Mouse (Mus musculus): ENCODE measurements around the gene Pde11a. TPM values are rescaled to one million over a fixed set of nuclear protein-coding genes. Genes with fewer than 3 reads are reported as not detected.

Gene Pde11a
- total RNA-seq, 1 experiment from 2014 or later = not detected

- ATAC-seq (replicated peaks; ENCODE audit: low read depth, poor library complexity, severe bottlenecking) = peak; percentile 63
These were observed 119.0 kb downstream of the Pde11a start for GRCm38 (mm10) chr2:76219540-76219939.

- no peak for ATAC-seq (replicated peaks; ENCODE audit: low read depth, poor library complexity, severe bottlenecking)
These were observed 122.4 kb downstream of the Pde11a start for GRCm38 (mm10) chr2:76216146-76216545.

GRCm38 (mm10) chr2:76215219-76215618, 123.4 kb downstream of the Pde11a start:
- ATAC-seq (replicated peaks; ENCODE audit: low read depth, poor library complexity, severe bottlenecking) = peak; percentile 42; the same call in 1 of the 2 replicates

GRCm38 (mm10) chr2:76185126-76185525, 153.4 kb downstream of the Pde11a start:
- ATAC-seq (replicated peaks; ENCODE audit: low read depth, poor library complexity, severe bottlenecking) = no peak

- no peak for ATAC-seq (replicated peaks; ENCODE audit: low read depth, poor library complexity, severe bottlenecking)
These were observed 175.8 kb downstream of the Pde11a start for GRCm38 (mm10) chr2:76162822-76163221.

GRCm38 (mm10) chr2:76158973-76159372, 179.6 kb downstream of the Pde11a start:
- ATAC-seq (replicated peaks; ENCODE audit: low read depth, poor library complexity, severe bottlenecking) = no peak

GRCm38 (mm10) chr2:76141136-76141535, 197.4 kb downstream of the Pde11a start:
- no peak for ATAC-seq (replicated peaks; ENCODE audit: low read depth, poor library complexity, severe bottlenecking)

GRCm38 (mm10) chr2:76132983-76133382, 205.6 kb downstream of the Pde11a start:
- no peak for ATAC-seq (replicated peaks; ENCODE audit: low read depth, poor library complexity, severe bottlenecking)

- no peak for ATAC-seq (replicated peaks; ENCODE audit: low read depth, poor library complexity, severe bottlenecking)
These were observed 208.5 kb downstream of the Pde11a start for GRCm38 (mm10) chr2:76129933-76130627.

- 0 out of 2 replicates have a peak, but pooled peaks have one; percentile 39 for ATAC-seq (replicated peaks; ENCODE audit: low read depth, poor library complexity, severe bottlenecking)
These were observed 209.5 kb downstream of the Pde11a start for GRCm38 (mm10) chr2:76129058-76129437.

- ATAC-seq (replicated peaks; ENCODE audit: low read depth, poor library complexity, severe bottlenecking) = 0 out of 2 replicates have a peak, but pooled peaks have one; percentile 33
These were observed 210.2 kb downstream of the Pde11a start for GRCm38 (mm10) chr2:76128105-76129057.

GRCm38 (mm10) chr2:76126651-76127050, 211.9 kb downstream of the Pde11a start:
- no peak for ATAC-seq (replicated peaks; ENCODE audit: low read depth, poor library complexity, severe bottlenecking)

GRCm38 (mm10) chr2:76124821-76125220, 213.8 kb downstream of the Pde11a start:
- ATAC-seq (replicated peaks; ENCODE audit: low read depth, poor library complexity, severe bottlenecking) = no peak

GRCm38 (mm10) chr2:76122167-76122566, 216.4 kb downstream of the Pde11a start:
- ATAC-seq (replicated peaks; ENCODE audit: low read depth, poor library complexity, severe bottlenecking) = peak; percentile 37; the same call in 1 of the 2 replicates

GRCm38 (mm10) chr2:76119848-76120247, 218.7 kb downstream of the Pde11a start:
- ATAC-seq (replicated peaks; ENCODE audit: low read depth, poor library complexity, severe bottlenecking) = no peak

- no peak for ATAC-seq (replicated peaks; ENCODE audit: low read depth, poor library complexity, severe bottlenecking)
These were observed 220.1 kb downstream of the Pde11a start for GRCm38 (mm10) chr2:76118491-76118890.

- no peak for ATAC-seq (replicated peaks; ENCODE audit: low read depth, poor library complexity, severe bottlenecking)
These were observed 221.4 kb downstream of the Pde11a start for GRCm38 (mm10) chr2:76117219-76117618.

GRCm38 (mm10) chr2:76115696-76116095, 222.9 kb downstream of the Pde11a start:
- no peak for ATAC-seq (replicated peaks; ENCODE audit: low read depth, poor library complexity, severe bottlenecking)

GRCm38 (mm10) chr2:76114734-76115133, 223.8 kb downstream of the Pde11a start:
- peak; percentile 95 for ATAC-seq (replicated peaks; ENCODE audit: low read depth, poor library complexity, severe bottlenecking)

- ATAC-seq (replicated peaks; ENCODE audit: low read depth, poor library complexity, severe bottlenecking) = peak; percentile 73
These were observed 228.9 kb downstream of the Pde11a start for GRCm38 (mm10) chr2:76109653-76110052.

Data from common myeloid progenitor, adult 5-6 weeks (primary cell).